Comparison of ENCODE assay signal across 14 mouse cellular contexts in the genomic region with DNA sequence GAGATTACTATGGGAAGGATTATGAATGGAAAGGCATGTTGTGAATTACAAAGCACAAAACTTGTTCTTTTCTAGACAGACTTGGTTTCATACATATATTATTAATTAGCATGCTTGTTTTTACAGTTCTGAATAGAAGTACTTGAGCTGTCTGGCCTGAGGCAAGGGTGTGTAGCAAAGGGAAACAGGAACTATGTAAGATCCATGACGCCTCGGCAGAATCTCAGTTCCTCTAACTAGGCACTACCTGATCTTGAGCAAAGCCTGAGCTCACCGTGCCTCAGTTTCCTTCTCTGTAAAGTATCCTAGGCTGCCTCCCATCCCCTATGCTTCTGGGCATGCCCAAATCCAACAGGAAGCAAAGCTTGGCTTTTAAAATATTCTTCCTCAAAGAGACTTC.
"Had no signal": no experiment of that assay in that cellular context is flagged by ENCODE, and none has a peak within 500 bp of the region (broad histone marks: within the 10 kb centered on the region; RNA-seq: fewer than 3 reads in every experiment).

No protein-coding gene starts in this region.

- H3K9ac ChIP-seq: kidney, embryonic 15.5 days; liver, embryonic 15.5 days; neural tube, embryonic 13.5 days had no signal

- H3K27me3 ChIP-seq: kidney, embryonic 15.5 days; liver, embryonic 15.5 days; neural tube, embryonic 13.5 days had no signal

- H3K9me3 ChIP-seq: kidney, embryonic 15.5 days; limb, embryonic 10.5 days; liver, embryonic 15.5 days; neural tube, embryonic 13.5 days had no signal

- H3K4me3 ChIP-seq: kidney, embryonic 15.5 days; left cerebral cortex, adult 2 months; limb, embryonic 10.5 days; liver, embryonic 15.5 days; neural tube, embryonic 13.5 days had no signal

- H3K4me2 ChIP-seq: kidney, embryonic 15.5 days; liver, embryonic 11.5 days; liver, embryonic 15.5 days; neural tube, embryonic 13.5 days had no signal

- H3K27ac ChIP-seq: kidney, embryonic 15.5 days; left cerebral cortex, adult 2 months; limb, embryonic 10.5 days; liver, embryonic 15.5 days; macrophage; neural tube, embryonic 13.5 days had no signal

- DNase-seq: kidney, adult 18-20 months; kidney, postnatal 14 days; lung, adult 2 months; lung, postnatal 10 days; midbrain, embryonic 14.5 days; right cerebral cortex, postnatal 14 days; thymus, postnatal 36 days had no signal

- H3K4me1 ChIP-seq: kidney, embryonic 15.5 days; limb, embryonic 10.5 days; liver, embryonic 15.5 days; neural tube, embryonic 13.5 days had no signal
